Mouse (Mus musculus) gastrocnemius, postnatal 36 days (tissue): ENCODE results near the gene Dhx40. TPM values are rescaled to one million over a fixed set of nuclear protein-coding genes. Genes with fewer than 3 reads are reported as not detected.

Source experiments
- total RNA-seq, 2 experiments: library from RNA; stranded (reverse); gene quantifications; 2 replicates each; pipeline ENCODE4 v1.2.3; 2021

The Dhx40 gene
- total RNA-seq, 2 experiments from 2014 or later = 11.2 to 12.7 TPM

Other genes with a start within 250 kb of the Dhx40 start
- 10 to 100 TPM; 75.0 to 79.6 TPM for gene Vmp1, start 123.9 kb downstream of the Dhx40 start, total RNA-seq
- 1 to 10 TPM; 5.1 to 6.1 TPM for gene Ptrh2, start 123.8 kb downstream of the Dhx40 start, total RNA-seq
- 100 to 1,000 TPM in 1 of 2 experiments, 10 to 100 TPM in 1; 94.8 to 111 TPM for gene Cltc, start 50.2 kb downstream of the Dhx40 start, total RNA-seq
- 1 to 10 TPM; 4.1 to 4.8 TPM for gene Ypel2, start 186.0 kb upstream of the Dhx40 start, total RNA-seq